Mouse (Mus musculus): Measurements from ENCODE around the gene Acad10. TPM values are rescaled to one million over a fixed set of nuclear protein-coding genes. Genes with fewer than 3 reads are reported as not detected.

The Acad10 gene
- total and polyA plus RNA-seq, 3 experiments = 2.1 to 4.2 (median 2.7) TPM

DNA sequence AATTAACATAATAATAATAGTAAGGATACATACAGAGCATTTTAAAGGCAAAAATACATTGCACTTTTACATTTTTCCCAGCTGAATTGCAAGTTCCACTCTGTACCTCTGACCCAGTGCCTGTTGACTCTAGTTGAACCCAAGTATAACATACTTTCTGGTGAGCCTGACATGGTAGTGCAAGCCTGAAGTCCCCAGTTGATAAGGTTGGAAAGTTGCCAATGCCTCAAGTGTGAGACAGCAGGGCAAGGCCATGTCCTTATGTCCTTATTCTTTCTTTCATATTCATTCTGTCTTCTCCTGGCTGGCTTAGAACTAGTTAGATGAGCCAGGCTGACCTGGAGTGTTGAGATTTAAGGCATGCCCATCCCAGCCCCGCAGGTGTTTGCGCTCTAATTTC lies 21.9 kb upstream of the Acad10 start:
- no peak overlapping the region for H3K27ac ChIP-seq (ENCODE audit: insufficient read depth, low read depth)
- H3K27me3 ChIP-seq (replicated peaks) = no peaks in the 10 kb centered on the region
- in situ Hi-C loops (cut with MboI; ENCODE audit: low pct_ligation_motif_present, low pct_unique_long_range_greater_than_20kb, low sequenced_read_pairs) (no loop called here), dilution Hi-C loops (cut with MboI; ENCODE audit: extremely low pct_ligation_motif_present, extremely low pct_unique_long_range_greater_than_20kb, low sequenced_read_pairs) (no loop called here)
- H3K4me2 ChIP-seq (ENCODE audit: insufficient read depth, low read depth, poor library complexity, severe bottlenecking) = no peak overlapping the region
- DNase-seq (ENCODE audit: extremely low read depth) = no peak
- no peaks in the 10 kb centered on the region for H3K9me3 ChIP-seq (replicated peaks; ENCODE audit: low read length)
- H3K79me2 ChIP-seq (replicated peaks; ENCODE audit: control insufficient read depth, extremely low read depth, insufficient read depth, poor library complexity, severe bottlenecking) = no peaks in the 10 kb centered on the region
- TF ChIP-seq MXI1 (IDR thresholded peaks at IDR 0.05; ENCODE audit: low read depth, low read length) (no peak), ZC3H11A (IDR thresholded peaks at IDR 0.05; ENCODE audit: low read depth, low read length) (no peak), BHLHE40 (IDR thresholded peaks at IDR 0.05; ENCODE audit: low read depth, low read length) (no peak), MYC (IDR thresholded peaks at IDR 0.05; ENCODE audit: low read depth, low read length) (no peak), ZNF384 (IDR thresholded peaks at IDR 0.05; ENCODE audit: low read depth, low read length) (no peak), SIN3A (IDR thresholded peaks at IDR 0.05; ENCODE audit: low read length) (no peak), IRF4 (IDR thresholded peaks at IDR 0.05; ENCODE audit: low read depth, low read length) (no peak), PAX5 (IDR thresholded peaks at IDR 0.05; ENCODE audit: low read length) (no peak), RAD21 (IDR thresholded peaks at IDR 0.05; ENCODE audit: low read depth, low read length) (no peak), ZMIZ1 (IDR thresholded peaks at IDR 0.05; ENCODE audit: low read depth, low read length) (no peak), SMC3 (IDR thresholded peaks at IDR 0.05; ENCODE audit: low read depth, low read length) (no peak), MAFK (IDR thresholded peaks at IDR 0.05; ENCODE audit: insufficient replicate concordance, low read length) (no peak), CHD1 (IDR thresholded peaks at IDR 0.05; ENCODE audit: low read depth, low read length) (no peak), KAT2A (IDR thresholded peaks at IDR 0.05; ENCODE audit: insufficient replicate concordance, low read length) (no peak), POLR2AphosphoS2 (IDR thresholded peaks at IDR 0.05; ENCODE audit: low read depth, low read length) (no peak), TBP (conservative IDR thresholded peaks at IDR 0.05; ENCODE audit: low read depth, low read length) (no peak), CTCF (conservative IDR thresholded peaks at IDR 0.05 in 1 of 2, IDR thresholded peaks at IDR 0.05 in 1 of 2; ENCODE audit: low read depth in 2 of 2, low read length in 2 of 2) (no peak)
- peaks cover 66 to 96% of the 10 kb centered on the region in 2 experiments for H3K36me3 ChIP-seq (replicated peaks in 1 of 2; ENCODE audit: control insufficient read depth in 1 of 2, insufficient read depth in 1 of 2, low read length in 1 of 2)
- no peak overlapping the region for H3K4me3 ChIP-seq (replicated peaks in 1 of 3; ENCODE audit: low read depth in 2 of 3, low read length in 2 of 3, poor library complexity in 1 of 3)
- H3K9ac ChIP-seq (ENCODE audit: insufficient read depth, low read depth) = no peak overlapping the region
- H3K4me1 ChIP-seq (ENCODE audit: control insufficient read depth in 1 of 2, insufficient read depth in 2 of 2) = no peaks in the 10 kb centered on the region

DNA sequence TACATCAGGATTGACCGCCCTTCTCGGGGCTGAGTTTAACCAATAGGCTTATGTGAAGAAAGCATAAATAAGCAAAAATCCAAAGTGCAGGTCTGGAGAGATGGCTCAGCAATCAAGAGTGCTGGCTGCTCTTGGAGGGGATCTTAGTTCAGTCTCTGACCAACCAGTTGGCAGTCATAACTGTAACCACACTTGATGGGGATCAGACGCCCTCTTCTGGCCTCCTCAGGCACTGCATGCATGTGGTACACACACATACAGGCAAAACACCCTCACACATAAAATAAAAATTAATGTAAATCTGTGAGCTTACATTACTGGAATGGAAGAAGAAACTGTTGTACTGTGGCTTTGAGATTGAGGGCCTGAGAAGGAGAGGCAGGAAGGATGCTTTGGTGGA lies 10.1 kb upstream of the Acad10 start:
- DNase-seq (ENCODE audit: extremely low read depth) = peak; percentile 24
- in situ Hi-C loops (cut with MboI; ENCODE audit: low pct_ligation_motif_present, low pct_unique_long_range_greater_than_20kb, low sequenced_read_pairs) = no loop called here

More for the DNA sequence above, 10.1 kb upstream of the Acad10 start:
- H3K27me3 ChIP-seq (replicated peaks) = no peaks in the 10 kb centered on the region
- H3K4me2 ChIP-seq (ENCODE audit: insufficient read depth, low read depth, poor library complexity, severe bottlenecking) = no peak overlapping the region
- no peaks in the 10 kb centered on the region for H3K9me3 ChIP-seq (replicated peaks; ENCODE audit: low read length)
- no peak overlapping the region for H3K9ac ChIP-seq (ENCODE audit: insufficient read depth, low read depth)
- dilution Hi-C loops (cut with MboI; ENCODE audit: extremely low pct_ligation_motif_present, extremely low pct_unique_long_range_greater_than_20kb, low sequenced_read_pairs) = no loop called here
- peak; percentile 50 to 62 for TF ChIP-seq CTCF (conservative IDR thresholded peaks at IDR 0.05 in 1 of 2, IDR thresholded peaks at IDR 0.05 in 1 of 2; ENCODE audit: low read depth in 2 of 2, low read length in 2 of 2)
- no peak for TF ChIP-seq ZC3H11A (IDR thresholded peaks at IDR 0.05; ENCODE audit: low read depth, low read length)
- TF ChIP-seq TBP (conservative IDR thresholded peaks at IDR 0.05; ENCODE audit: low read depth, low read length) = no peak
- no peak for TF ChIP-seq UBTF (IDR thresholded peaks at IDR 0.05; ENCODE audit: low read depth, low read length)
- no peak for TF ChIP-seq USF2 (conservative IDR thresholded peaks at IDR 0.05; ENCODE audit: low read depth, low read length)
- no peak for TF ChIP-seq ZKSCAN1 (IDR thresholded peaks at IDR 0.05; ENCODE audit: borderline replicate concordance, low read depth, low read length)
- TF ChIP-seq RCOR1 (conservative IDR thresholded peaks at IDR 0.05; ENCODE audit: low read depth, low read length) = no peak
- TF ChIP-seq RAD21 (IDR thresholded peaks at IDR 0.05; ENCODE audit: low read depth, low read length) = peak; percentile 8
- no peak for TF ChIP-seq MYC (IDR thresholded peaks at IDR 0.05; ENCODE audit: low read depth, low read length)
- TF ChIP-seq USF1 (IDR thresholded peaks at IDR 0.05; ENCODE audit: low read depth, low read length) = no peak
- H3K79me2 ChIP-seq (replicated peaks; ENCODE audit: control insufficient read depth, extremely low read depth, insufficient read depth, poor library complexity, severe bottlenecking) = no peaks in the 10 kb centered on the region
- H3K36me3 ChIP-seq (replicated peaks in 1 of 2; ENCODE audit: control insufficient read depth in 1 of 2, insufficient read depth in 1 of 2, low read length in 1 of 2) = peaks cover 41 to 84% of the 10 kb centered on the region in 2 experiments
- no peak overlapping the region for H3K4me3 ChIP-seq (replicated peaks in 1 of 3; ENCODE audit: low read depth in 2 of 3, low read length in 2 of 3, poor library complexity in 1 of 3)
- no peak overlapping the region for H3K27ac ChIP-seq (ENCODE audit: insufficient read depth, low read depth)
- H3K4me1 ChIP-seq (ENCODE audit: control insufficient read depth in 1 of 2, insufficient read depth in 2 of 2) = no peaks in the 10 kb centered on the region

Measured in CH12.LX (cell line).